Mouse (Mus musculus) brain, embryonic 14.5 days (tissue): ENCODE measurements at regions not wholly inside any gene's neighbourhood (a gene's known extent, or its start where the extent isn't known, plus 50 kb on each side); places are given as distances from the start of the nearest gene placed in this dataset.

ENCODE experiments used
- CTCF ChIP-seq: fragments of 200-500 bp; IDR thresholded peaks from 2 replicates; pipeline ENCODE4 v1.5.1; 2012; ENCODE audit warnings: inconsistent platforms, mild to moderate bottlenecking, moderate library complexity, borderline replicate concordance; ENCODE audit not compliant: insufficient read depth, insufficient read length; ENCODE audit errors: extremely low read depth
- POLR2A ChIP-seq: fragments of 200-500 bp; IDR thresholded peaks from 2 replicates; pipeline ENCODE4 v1.6.1; 2012; ENCODE audit warnings: mild to moderate bottlenecking, inconsistent platforms, borderline replicate concordance; ENCODE audit not compliant: poor library complexity, insufficient read depth, insufficient read length, severe bottlenecking; ENCODE audit errors: extremely low read depth

- TF ChIP-seq CTCF, result no peak
- no peak for TF ChIP-seq POLR2A
Measured at GRCm38 (mm10) chr8:35299088-35299487, 466.5 kb upstream of the Gm19410 start.
